ENCODE assay signal across 24 mouse cellular contexts in the genomic region with DNA sequence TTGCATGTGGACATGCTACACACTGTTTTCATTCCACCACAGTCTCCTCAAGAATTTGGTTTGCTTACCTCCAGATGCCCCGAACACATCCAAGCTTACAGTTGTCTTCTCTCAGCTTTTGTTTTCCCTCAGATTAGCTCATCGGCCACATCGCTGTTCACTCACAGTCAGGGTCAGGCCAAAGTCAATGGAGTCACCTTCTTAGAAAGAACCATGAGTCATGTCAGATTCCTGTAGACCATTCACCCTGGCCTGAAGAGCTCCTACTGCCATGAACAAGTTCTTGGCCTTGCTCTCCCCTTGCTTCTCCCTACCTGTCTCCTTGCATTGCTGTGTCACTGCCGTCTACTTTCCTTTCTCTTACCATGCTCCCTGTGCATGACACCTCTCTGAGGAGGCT.
A peak's percentile ranks its signal among the peaks of the same experiment; 100 is the strongest.
DNase-seq lines count a peak whose midpoint lies in the region; ATAC-seq and TF ChIP-seq lines count a peak whose summit lies in the region.
"Had no signal": no experiment of that assay in that cellular context is flagged by ENCODE, and none has a peak within 500 bp of the region (broad histone marks: within the 10 kb centered on the region; RNA-seq: fewer than 3 reads in every experiment).

No protein-coding gene starts in this region.

- no peak for TF ChIP-seq POLR2A in lung, adult 2 months (IDR thresholded peaks at IDR 0.05; ENCODE audit: borderline replicate concordance, extremely low read depth, low read depth, low read length)

- CTCF ChIA-PET in Patski (lab: Charles Lee), result interaction anchor here (0.9 to 11.6 kb wide), 15 partner anchors 10 to 147 kb away, joined by 3 to 79 read pairs (median 4); no protein-coding TSS in a partner anchor

- H3K9ac ChIP-seq in heart, embryonic 11.5 days (ENCODE audit: low read depth, low read length), result no peak overlapping the region
- H3K9ac ChIP-seq: embryonic facial prominence, embryonic 12.5 days; hindbrain, embryonic 15.5 days; kidney, embryonic 15.5 days; liver, embryonic 12.5 days; liver, postnatal 0 days; midbrain, embryonic 13.5 days had no signal

- no peak overlapping the region for H3K4me2 ChIP-seq in heart, embryonic 11.5 days
- H3K4me2 ChIP-seq: embryonic facial prominence, embryonic 12.5 days; hindbrain, embryonic 15.5 days; kidney, embryonic 15.5 days; liver, embryonic 12.5 days; midbrain, embryonic 13.5 days had no signal

- no peaks in the 10 kb centered on the region for H3K36me3 ChIP-seq in heart, embryonic 11.5 days (ENCODE audit: control insufficient read depth, insufficient read depth, low read length)
- H3K36me3 ChIP-seq: embryonic facial prominence, embryonic 12.5 days; hindbrain, embryonic 10.5 days; hindbrain, embryonic 15.5 days; kidney, embryonic 15.5 days; liver, embryonic 12.5 days; midbrain, embryonic 13.5 days had no signal

- peak; percentile 27 for DNase-seq in adrenal gland, adult 2 months
- DNase-seq in adrenal gland, adult 18-20 months (ENCODE audit: low spot score in 2 of 2), result no peak
- DNase-seq in heart, postnatal 36 days, result no peak
- DNase-seq in 3134 (ENCODE audit: extremely low read depth, insufficient read length, low spot score) (peak; percentile 43), Patski (ENCODE audit: low read depth, low spot score) (no peak)
- DNase-seq in testis, postnatal 10 days (ENCODE audit: low spot score), result no peak
- DNase-seq in lung, adult 2 months, result no peak
- DNase-seq: cerebellum, adult 11-12 months; cerebellum, adult 9-11 months; embryo, embryonic 11 days; kidney, adult 11 months; liver, postnatal 0 days; thymus, postnatal 4 days had no signal

- WGBS in heart, embryonic 11.5 days (ENCODE audit: insufficient replicate concordance), result 73% methylated on average over 4 of the region's 4 CpGs
- 90% methylated on average over 4 of the region's 4 CpGs for WGBS in lung, adult 2 months

- H3K4me1 ChIP-seq in heart, embryonic 11.5 days (ENCODE audit: control insufficient read depth, insufficient read depth, low read length), result peaks cover 22% of the 10 kb centered on the region
- no peaks in the 10 kb centered on the region for H3K4me1 ChIP-seq in lung, adult 2 months (ENCODE audit: control insufficient read depth, insufficient read depth, low read length)
- H3K4me1 ChIP-seq: embryonic facial prominence, embryonic 12.5 days; liver, embryonic 12.5 days; midbrain, embryonic 13.5 days had no signal

- no peak for ATAC-seq in heart, embryonic 11.5 days (replicated peaks; ENCODE audit: insufficient number of reproducible peaks, low FRiP score, low TSS enrichment)
- ATAC-seq in Patski, result peak; percentile 67
- ATAC-seq: CD4-positive, CD25-positive, alpha-beta regulatory T cell, adult 4 months; forebrain, embryonic 14.5 days; inflammation-experienced regulatory T-cells, adult 6 months; liver, embryonic 12.5 days; liver, postnatal 0 days; lung, postnatal 0 days; midbrain, embryonic 13.5 days had no signal

- H3K9me3 ChIP-seq in heart, embryonic 11.5 days (replicated peaks; ENCODE audit: control insufficient read depth, low read length), result no peaks in the 10 kb centered on the region
- H3K9me3 ChIP-seq: embryonic facial prominence, embryonic 12.5 days; hindbrain, embryonic 10.5 days; hindbrain, embryonic 15.5 days; kidney, embryonic 15.5 days; liver, embryonic 12.5 days; midbrain, embryonic 13.5 days had no signal

- no peak overlapping the region for H3K4me3 ChIP-seq in heart, embryonic 11.5 days (ENCODE audit: low read depth, low read length)
- no peak overlapping the region for H3K4me3 ChIP-seq in lung, adult 2 months (replicated peaks; ENCODE audit: extremely low read depth, low read depth, low read length)
- H3K4me3 ChIP-seq: embryonic facial prominence, embryonic 12.5 days; hindbrain, embryonic 10.5 days; hindbrain, embryonic 15.5 days; kidney, embryonic 15.5 days; liver, embryonic 12.5 days; midbrain, embryonic 13.5 days had no signal

- intact Hi-C loops in heart, postnatal 36 days (cut with DNase I), result no loop called here

- TF ChIP-seq CTCF in Patski (IDR thresholded peaks at IDR 0.05), result no peak
- TF ChIP-seq CTCF in lung, adult 2 months (IDR thresholded peaks at IDR 0.05; ENCODE audit: insufficient read depth, low read length), result no peak

- H3K27ac ChIP-seq in heart, embryonic 11.5 days (ENCODE audit: low read depth, low read length), result peak overlapping the region; percentile 62
- H3K27ac ChIP-seq: embryonic facial prominence, embryonic 12.5 days; hindbrain, embryonic 10.5 days; hindbrain, embryonic 15.5 days; kidney, embryonic 15.5 days; liver, embryonic 12.5 days; midbrain, embryonic 13.5 days had no signal

- POLR2A ChIA-PET in Patski (lab: Charles Lee), result interaction anchor here (0.6 to 1.2 kb wide), 6 partner anchors 36 to 479 kb away, joined by 3 to 5 read pairs (median 3); no protein-coding TSS in a partner anchor

- in situ Hi-C loops in Patski (cut with MboI; ENCODE audit: low pct_unique_long_range_greater_than_20kb), result no loop called here

- H3K27me3 ChIP-seq in heart, embryonic 11.5 days (ENCODE audit: control insufficient read depth, insufficient read depth, low read length), result no peaks in the 10 kb centered on the region
- no peaks in the 10 kb centered on the region for H3K27me3 ChIP-seq in Patski
- H3K27me3 ChIP-seq: embryonic facial prominence, embryonic 12.5 days; hindbrain, embryonic 15.5 days; kidney, embryonic 15.5 days; liver, embryonic 12.5 days; midbrain, embryonic 13.5 days had no signal

Comparison
In these comparisons a context has a peak if more than half of its experiments do, and no peak if none do; other contexts are left out.
1. DNase-seq: peak in adrenal gland, adult 2 months (single experiment) and 3134 (single experiment); none in adrenal gland, adult 18-20 months (0 of 2), heart, postnatal 36 days (0 of 2), Patski (single experiment), testis, postnatal 10 days (single experiment) and lung, adult 2 months (single experiment).